Mouse (Mus musculus) thymus, postnatal 25 days (tissue): ENCODE results near the gene Wnt6.

Experiments
- DNase-seq: peaks from one replicate; pipeline ENCODE4 v3.0.0; 2022

Wnt6 gene

DNA sequence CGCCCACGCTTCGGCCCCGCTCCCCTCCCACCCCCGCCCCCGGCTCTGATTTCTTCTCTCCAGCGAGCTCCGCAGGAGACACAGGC, at the start of gene Wnt6:
TSS of gene Wnt6 (plus strand) at position 48 of the 86 bp plus-strand sequence.
- no peak for DNase-seq

GRCm38 (mm10) chr1:74723748-74724147, 47.9 kb upstream of the Wnt6 start:
- peak; percentile 30 for DNase-seq

DNA sequence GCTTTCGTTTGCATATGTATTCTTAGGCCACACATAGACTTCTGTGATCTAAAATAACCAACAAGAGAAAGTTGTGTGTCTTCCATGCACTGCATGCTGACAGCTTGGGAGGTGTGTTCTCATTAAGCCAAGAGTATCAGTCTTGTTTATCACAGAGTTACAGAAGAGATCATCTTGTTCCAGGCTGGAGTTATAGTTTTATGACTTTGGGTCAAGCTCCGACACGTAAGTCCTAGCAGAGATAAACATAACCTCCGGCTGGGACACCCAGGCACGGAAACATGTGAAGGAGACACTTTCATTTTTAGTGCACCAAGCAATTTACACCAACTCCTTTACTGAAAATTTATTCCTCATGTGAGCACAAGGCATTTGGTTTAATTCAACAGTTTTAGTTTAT, 45.6 kb upstream of the Wnt6 start:
- no peak for DNase-seq

GRCm38 (mm10) chr1:74726674-74727073, 45.0 kb upstream of the Wnt6 start:
- DNase-seq, result no peak

- DNase-seq, result no peak
Observed at GRCm38 (mm10) chr1:74728446-74728845, 43.2 kb upstream of the Wnt6 start.

- no peak for DNase-seq
Observed at GRCm38 (mm10) chr1:74736977-74737376, 34.7 kb upstream of the Wnt6 start.

DNA sequence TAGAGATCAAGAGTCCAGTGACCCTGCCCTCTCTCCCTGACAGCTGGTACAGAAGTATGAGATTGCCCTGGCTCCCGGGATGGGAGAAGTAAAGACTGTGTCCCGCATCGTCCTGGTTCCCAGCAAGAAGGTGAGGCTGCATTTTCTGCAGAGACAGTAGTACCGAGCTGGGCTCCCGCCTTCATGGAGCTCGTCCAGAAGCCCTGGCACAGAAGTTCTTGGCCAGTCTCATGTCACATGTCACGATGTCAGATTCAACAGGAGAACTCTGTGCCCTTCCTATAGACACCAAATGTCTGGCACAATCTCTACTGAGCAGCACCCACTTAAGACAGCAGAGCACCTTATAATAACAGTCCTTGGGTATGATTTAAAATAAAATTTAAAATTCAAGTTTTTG, 34.2 kb upstream of the Wnt6 start:
- no peak for DNase-seq

DNA sequence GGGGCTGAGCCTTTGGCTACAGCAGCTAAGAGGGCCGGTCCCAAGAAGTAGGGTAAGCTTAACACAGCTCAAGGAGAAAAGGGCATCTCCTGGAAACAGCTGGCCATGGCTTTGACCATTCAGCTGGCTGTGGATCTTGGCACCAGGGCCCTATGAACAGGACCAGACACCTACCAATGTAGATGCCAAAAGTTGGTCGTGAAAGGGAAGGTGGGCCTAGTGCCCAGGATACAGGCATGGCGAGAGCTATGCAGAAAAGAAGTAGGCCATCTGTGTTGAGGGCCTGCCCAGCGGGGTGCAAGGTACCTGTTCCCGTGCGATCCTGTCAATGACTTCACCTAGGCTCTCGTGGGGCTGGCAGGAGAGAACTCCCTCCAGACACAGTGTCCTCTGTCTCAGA, 30.8 kb upstream of the Wnt6 start:
- DNase-seq, result no peak

- no peak for DNase-seq
Observed at GRCm38 (mm10) chr1:74747335-74747734, 24.4 kb upstream of the Wnt6 start.

- DNase-seq, result peak; percentile 53
Observed at GRCm38 (mm10) chr1:74748643-74749271, 22.9 kb upstream of the Wnt6 start, which contains the start of gene Prkag3. TSS of gene Prkag3 (minus strand) at chr1:74749221.

GRCm38 (mm10) chr1:74749301-74749700, 22.4 kb upstream of the Wnt6 start:
- DNase-seq, result no peak

- no peak for DNase-seq
Observed at GRCm38 (mm10) chr1:74750683-74751082, 21.0 kb upstream of the Wnt6 start.

- DNase-seq, result no peak
Observed at GRCm38 (mm10) chr1:74752150-74752549, 19.5 kb upstream of the Wnt6 start.

GRCm38 (mm10) chr1:74752833-74753232, 18.9 kb upstream of the Wnt6 start:
- DNase-seq, result no peak

DNA sequence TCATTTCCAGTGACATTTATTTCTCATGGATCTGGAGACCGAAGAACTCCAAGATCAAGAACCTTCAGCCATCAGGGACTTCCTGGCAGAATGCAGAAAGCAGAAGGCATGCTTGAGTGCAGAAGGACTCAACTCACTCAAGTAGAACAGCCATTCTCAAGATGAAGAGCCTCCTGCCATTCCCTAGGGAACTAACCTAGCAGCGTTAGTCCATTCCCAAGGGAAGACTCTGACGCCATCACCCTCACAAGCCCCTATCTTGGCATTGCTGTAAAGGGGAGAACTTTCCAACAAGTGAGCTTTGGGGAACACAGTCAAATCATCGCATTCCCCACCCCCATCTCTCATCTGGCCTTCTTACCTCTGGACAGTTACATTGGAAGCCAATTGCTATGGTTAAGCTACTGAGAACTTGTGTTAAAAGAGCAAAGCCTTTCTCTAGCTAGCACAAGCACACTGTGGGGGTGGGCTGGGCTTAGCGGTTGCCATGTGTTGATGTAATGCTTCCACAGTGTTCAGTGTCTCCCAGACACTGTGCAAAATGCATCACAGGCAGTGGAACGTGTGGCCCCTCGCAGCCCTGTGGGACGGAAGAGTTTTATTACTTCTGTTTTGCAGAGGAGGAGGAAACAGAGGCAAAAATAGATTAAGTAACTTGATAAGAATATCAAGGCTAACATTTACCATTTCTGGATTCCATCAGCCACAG, 18.3 kb upstream of the Wnt6 start:
- no peak for DNase-seq

DNA sequence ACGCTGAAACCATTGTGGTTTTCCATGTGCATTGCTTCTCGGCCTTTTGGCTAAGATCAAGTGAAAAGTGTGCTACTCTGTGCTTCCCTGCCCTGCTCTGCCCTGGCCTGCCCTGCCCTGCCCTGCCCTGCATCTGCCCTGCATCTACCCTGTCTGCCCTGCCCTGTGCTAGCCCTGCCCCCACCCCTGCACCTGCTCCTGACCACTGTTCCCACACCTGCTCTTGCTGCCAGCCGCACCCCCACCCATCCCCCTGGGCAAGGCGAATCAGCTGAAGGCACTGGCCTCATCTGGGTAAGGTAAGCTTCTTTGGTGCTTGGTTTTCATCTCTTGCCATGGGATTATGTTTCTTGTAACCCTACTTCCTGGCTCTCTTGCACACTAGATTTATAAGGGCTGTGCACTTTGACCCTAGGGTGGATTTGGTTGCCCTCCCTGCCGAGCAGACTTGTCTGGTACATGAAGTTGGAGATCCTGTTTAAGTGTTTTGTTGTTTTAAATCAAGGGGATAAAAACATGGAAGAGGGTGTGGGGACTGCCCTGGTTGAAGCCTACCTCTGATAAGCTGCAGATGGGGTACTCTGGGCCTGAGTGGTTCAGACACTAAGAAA, 17.4 kb upstream of the Wnt6 start:
- peak; percentile 42 for DNase-seq

GRCm38 (mm10) chr1:74759773-74760172, 11.9 kb upstream of the Wnt6 start:
- no peak for DNase-seq

GRCm38 (mm10) chr1:74763081-74763480, 8.6 kb upstream of the Wnt6 start:
- DNase-seq, result peak; percentile 68

DNA sequence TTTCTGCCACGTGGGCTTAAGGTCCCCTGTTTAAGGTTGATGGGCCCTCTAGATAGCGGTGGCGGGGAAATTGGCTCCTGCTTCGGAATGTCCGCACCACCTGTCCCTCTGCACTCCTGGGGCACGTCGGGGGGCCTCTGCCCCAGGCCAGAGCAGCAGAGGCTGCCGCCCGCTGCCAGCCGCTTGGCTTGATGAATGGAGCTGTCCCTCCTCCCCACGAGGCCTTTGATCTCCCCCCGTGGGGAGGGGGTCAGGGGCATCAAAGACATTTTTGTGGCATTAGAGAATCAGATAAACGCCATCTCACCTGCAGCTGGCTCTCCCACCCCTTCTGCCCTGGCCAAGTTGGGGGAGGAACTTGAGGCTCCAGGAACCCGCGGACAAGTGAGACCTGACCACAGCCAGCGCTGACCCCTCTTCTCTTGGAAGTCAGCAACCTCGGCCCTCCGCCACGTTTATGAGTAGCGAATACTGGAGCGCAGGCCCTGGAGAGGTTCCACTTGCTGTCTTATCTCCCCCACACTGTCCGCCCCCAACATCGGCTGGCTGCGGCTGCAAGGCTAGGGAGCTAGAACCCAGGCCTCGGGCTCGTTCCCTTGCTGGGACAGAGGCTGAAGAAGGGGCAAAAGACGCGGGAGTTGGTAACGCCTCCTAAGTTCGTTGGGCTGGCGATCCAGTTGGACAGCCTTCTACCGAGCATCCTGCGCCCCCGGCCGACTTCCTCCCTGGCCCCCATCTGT, 795 bp upstream of the Wnt6 start:
- no peak for DNase-seq

- no peak for DNase-seq
Observed at GRCm38 (mm10) chr1:74771467-74771844, 236 bp upstream of the Wnt6 start.

GRCm38 (mm10) chr1:74771931-74772620, 384 bp downstream of the Wnt6 start:
- no peak for DNase-seq

DNA sequence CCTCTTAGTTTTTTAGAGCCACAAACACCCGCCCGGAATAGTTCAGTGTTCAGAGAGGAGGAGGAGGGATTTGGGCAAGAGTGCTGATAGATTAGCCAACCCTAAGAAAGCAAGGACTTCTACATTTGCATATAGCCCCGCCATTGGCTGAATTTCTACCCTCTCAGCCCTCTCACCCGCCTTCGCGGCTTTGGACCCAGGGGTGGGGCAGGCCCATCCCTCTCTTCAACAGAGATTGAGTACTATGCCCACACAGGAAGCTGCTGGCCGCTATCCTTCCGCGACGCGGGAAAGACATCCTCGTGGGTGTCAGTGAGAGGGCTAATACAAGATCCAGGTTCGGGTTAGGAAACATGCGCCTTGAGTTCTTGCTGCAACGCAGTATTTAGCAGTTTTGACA, 1.4 kb downstream of the Wnt6 start:
- peak; percentile 69 for DNase-seq

GRCm38 (mm10) chr1:74774062-74774461, 2.4 kb downstream of the Wnt6 start:
- DNase-seq, result no peak

GRCm38 (mm10) chr1:74775816-74776215, 4.1 kb downstream of the Wnt6 start:
- no peak for DNase-seq
